Mouse (Mus musculus): ENCODE measurements around the gene Pla2g12a. TPM values are rescaled to one million over a fixed set of nuclear protein-coding genes. Genes with fewer than 3 reads are reported as not detected.

The Pla2g12a gene
- polyA plus RNA-seq, 1 experiment from 2014 or later = 31.6 TPM

- Histone ChIP-seq H3K9me3 (ENCODE audit: control insufficient read depth, low read length) (no peaks in the 10 kb centered on the region), H3K27me3 (replicated peaks; ENCODE audit: control insufficient read depth, insufficient read depth, low read length) (no peaks in the 10 kb centered on the region), H3K27ac (replicated peaks; ENCODE audit: low read depth, low read length) (no peak overlapping the region), H3K4me1 (ENCODE audit: control insufficient read depth, insufficient read depth, low read length) (no peaks in the 10 kb centered on the region), H3K36me3 (ENCODE audit: control insufficient read depth, insufficient read depth, low read length) (no peaks in the 10 kb centered on the region), H3K4me3 (ENCODE audit: low read depth, low read length) (no peak overlapping the region), H3K9ac (ENCODE audit: low read depth, low read length) (no peak overlapping the region), H3K4me2 (ENCODE audit: low read depth, low read length) (no peak overlapping the region)
- 88% methylated on average over 7 of the region's 7 CpGs for WGBS
- ATAC-seq (ENCODE audit: low read depth) = no peak
- DNase-seq (ENCODE audit: low spot score) = no peak
Measured at GRCm38 (mm10) chr3:129846846-129847245, 31.6 kb upstream of the Pla2g12a start.

- no peak overlapping the region for H3K4me3 ChIP-seq (ENCODE audit: low read depth, low read length)
- no peak overlapping the region for H3K9ac ChIP-seq (ENCODE audit: low read depth, low read length)
- no peaks in the 10 kb centered on the region for H3K36me3 ChIP-seq (ENCODE audit: control insufficient read depth, insufficient read depth, low read length)
- no peak overlapping the region for H3K4me2 ChIP-seq (ENCODE audit: low read depth, low read length)
- ATAC-seq (ENCODE audit: low read depth) (no peak), DNase-seq (ENCODE audit: low spot score) (no peak)
- WGBS = 73% methylated on average over 2 of the region's 2 CpGs
- H3K27ac ChIP-seq (replicated peaks; ENCODE audit: low read depth, low read length) = no peak overlapping the region
- no peaks in the 10 kb centered on the region for H3K4me1 ChIP-seq (ENCODE audit: control insufficient read depth, insufficient read depth, low read length)
- H3K9me3 ChIP-seq (ENCODE audit: control insufficient read depth, low read length) = 0 out of 2 replicates have a peak, but pooled peaks cover 9% of the 10 kb centered on the region
- no peaks in the 10 kb centered on the region for H3K27me3 ChIP-seq (replicated peaks; ENCODE audit: control insufficient read depth, insufficient read depth, low read length)
Measured at GRCm38 (mm10) chr3:129862592-129862991, 15.8 kb upstream of the Pla2g12a start.

- Histone ChIP-seq H3K4me1 (ENCODE audit: control insufficient read depth, insufficient read depth, low read length) (no peaks in the 10 kb centered on the region), H3K4me3 (ENCODE audit: low read depth, low read length) (no peak overlapping the region), H3K27me3 (replicated peaks; ENCODE audit: control insufficient read depth, insufficient read depth, low read length) (no peaks in the 10 kb centered on the region), H3K36me3 (ENCODE audit: control insufficient read depth, insufficient read depth, low read length) (no peaks in the 10 kb centered on the region), H3K9ac (ENCODE audit: low read depth, low read length) (no peak overlapping the region), H3K27ac (replicated peaks; ENCODE audit: low read depth, low read length) (no peak overlapping the region), H3K9me3 (ENCODE audit: control insufficient read depth, low read length) (0 out of 2 replicates have a peak, but pooled peaks cover 4% of the 10 kb centered on the region), H3K4me2 (ENCODE audit: low read depth, low read length) (no peak overlapping the region)
- DNase-seq (ENCODE audit: low spot score) = no peak
- WGBS = 55% methylated on average over 14 of the region's 14 CpGs
- no peak for ATAC-seq (ENCODE audit: low read depth)
Measured at GRCm38 (mm10) chr3:129863698-129864097, 14.7 kb upstream of the Pla2g12a start.

GRCm38 (mm10) chr3:129877327-129877726, 1.1 kb upstream of the Pla2g12a start:
- Histone ChIP-seq H3K9ac (ENCODE audit: low read depth, low read length) (no peak overlapping the region), H3K4me1 (ENCODE audit: control insufficient read depth, insufficient read depth, low read length) (peaks cover 4% of the 10 kb centered on the region; the same call in 1 of the 2 replicates), H3K36me3 (ENCODE audit: control insufficient read depth, insufficient read depth, low read length) (no peaks in the 10 kb centered on the region), H3K9me3 (ENCODE audit: control insufficient read depth, low read length) (no peaks in the 10 kb centered on the region), H3K4me3 (ENCODE audit: low read depth, low read length) (no peak overlapping the region), H3K27ac (replicated peaks; ENCODE audit: low read depth, low read length) (no peak overlapping the region), H3K27me3 (replicated peaks; ENCODE audit: control insufficient read depth, insufficient read depth, low read length) (peaks cover 5% of the 10 kb centered on the region; the same call in 1 of the 2 replicates), H3K4me2 (ENCODE audit: low read depth, low read length) (no peak overlapping the region)
- peak; percentile 82 for DNase-seq (ENCODE audit: low spot score)
- 80% methylated on average over 10 of the region's 10 CpGs for WGBS
- ATAC-seq (ENCODE audit: low read depth) = no peak; the same call in 1 of the 2 replicates

- WGBS = 1% methylated on average over 20 of the region's 25 CpGs
- Histone ChIP-seq H3K4me3 (ENCODE audit: low read depth, low read length) (peak overlapping the region; percentile 72), H3K9me3 (ENCODE audit: control insufficient read depth, low read length) (no peaks in the 10 kb centered on the region), H3K9ac (ENCODE audit: low read depth, low read length) (peak overlapping the region; percentile 78), H3K27me3 (replicated peaks; ENCODE audit: control insufficient read depth, insufficient read depth, low read length) (peaks cover 5% of the 10 kb centered on the region; the same call in 1 of the 2 replicates), H3K4me1 (ENCODE audit: control insufficient read depth, insufficient read depth, low read length) (peaks cover 4% of the 10 kb centered on the region; the same call in 1 of the 2 replicates), H3K27ac (replicated peaks; ENCODE audit: low read depth, low read length) (no peak overlapping the region), H3K36me3 (ENCODE audit: control insufficient read depth, insufficient read depth, low read length) (no peaks in the 10 kb centered on the region), H3K4me2 (ENCODE audit: low read depth, low read length) (peak overlapping the region; percentile 96)
- ATAC-seq (ENCODE audit: low read depth) = peak; percentile 27
- peak; percentile 51 for DNase-seq (ENCODE audit: low spot score)
Measured at GRCm38 (mm10) chr3:129879131-129879757, 838 bp downstream of the Pla2g12a start.

GRCm38 (mm10) chr3:129879913-129880312, 1.5 kb downstream of the Pla2g12a start:
- Histone ChIP-seq H3K9me3 (ENCODE audit: control insufficient read depth, low read length) (no peaks in the 10 kb centered on the region), H3K36me3 (ENCODE audit: control insufficient read depth, insufficient read depth, low read length) (no peaks in the 10 kb centered on the region), H3K27me3 (replicated peaks; ENCODE audit: control insufficient read depth, insufficient read depth, low read length) (peaks cover 5% of the 10 kb centered on the region; the same call in 1 of the 2 replicates), H3K4me3 (ENCODE audit: low read depth, low read length) (no peak overlapping the region), H3K4me2 (ENCODE audit: low read depth, low read length) (peak overlapping the region; percentile 96), H3K27ac (replicated peaks; ENCODE audit: low read depth, low read length) (no peak overlapping the region), H3K4me1 (ENCODE audit: control insufficient read depth, insufficient read depth, low read length) (peaks cover 4% of the 10 kb centered on the region; the same call in 1 of the 2 replicates), H3K9ac (ENCODE audit: low read depth, low read length) (no peak overlapping the region)
- ATAC-seq (ENCODE audit: low read depth) (no peak), DNase-seq (ENCODE audit: low spot score) (no peak)
- WGBS = 70% methylated on average over 2 of the region's 2 CpGs

GRCm38 (mm10) chr3:129880925-129881593, 2.7 kb downstream of the Pla2g12a start:
- H3K9ac ChIP-seq (ENCODE audit: low read depth, low read length) = no peak overlapping the region
- ATAC-seq (ENCODE audit: low read depth) = no peak
- DNase-seq (ENCODE audit: low spot score) = no peak
- no peak overlapping the region for H3K4me3 ChIP-seq (ENCODE audit: low read depth, low read length)
- H3K27ac ChIP-seq (replicated peaks; ENCODE audit: low read depth, low read length) = no peak overlapping the region
- peaks cover 5% of the 10 kb centered on the region; the same call in 1 of the 2 replicates for H3K27me3 ChIP-seq (replicated peaks; ENCODE audit: control insufficient read depth, insufficient read depth, low read length)
- 63% methylated on average over 8 of the region's 8 CpGs for WGBS
- H3K36me3 ChIP-seq (ENCODE audit: control insufficient read depth, insufficient read depth, low read length) = no peaks in the 10 kb centered on the region
- no peaks in the 10 kb centered on the region for H3K9me3 ChIP-seq (ENCODE audit: control insufficient read depth, low read length)
- peaks cover 4% of the 10 kb centered on the region; the same call in 1 of the 2 replicates for H3K4me1 ChIP-seq (ENCODE audit: control insufficient read depth, insufficient read depth, low read length)
- no peak overlapping the region for H3K4me2 ChIP-seq (ENCODE audit: low read depth, low read length)

GRCm38 (mm10) chr3:129885577-129885976, 7.2 kb downstream of the Pla2g12a start:
- Histone ChIP-seq H3K4me1 (ENCODE audit: control insufficient read depth, insufficient read depth, low read length) (no peaks in the 10 kb centered on the region), H3K27me3 (replicated peaks; ENCODE audit: control insufficient read depth, insufficient read depth, low read length) (peaks cover 5% of the 10 kb centered on the region; the same call in 1 of the 2 replicates), H3K9me3 (ENCODE audit: control insufficient read depth, low read length) (no peaks in the 10 kb centered on the region), H3K4me3 (ENCODE audit: low read depth, low read length) (no peak overlapping the region), H3K4me2 (ENCODE audit: low read depth, low read length) (no peak overlapping the region), H3K9ac (ENCODE audit: low read depth, low read length) (no peak overlapping the region), H3K27ac (replicated peaks; ENCODE audit: low read depth, low read length) (no peak overlapping the region), H3K36me3 (ENCODE audit: control insufficient read depth, insufficient read depth, low read length) (no peaks in the 10 kb centered on the region)
- ATAC-seq (ENCODE audit: low read depth) = no peak
- DNase-seq (ENCODE audit: low spot score) = no peak
- WGBS = 90% methylated on average over 9 of the region's 9 CpGs

All from embryonic facial prominence, embryonic 14.5 days (tissue).